Mouse (Mus musculus): ENCODE results near the gene Slc5a2.

DNA sequence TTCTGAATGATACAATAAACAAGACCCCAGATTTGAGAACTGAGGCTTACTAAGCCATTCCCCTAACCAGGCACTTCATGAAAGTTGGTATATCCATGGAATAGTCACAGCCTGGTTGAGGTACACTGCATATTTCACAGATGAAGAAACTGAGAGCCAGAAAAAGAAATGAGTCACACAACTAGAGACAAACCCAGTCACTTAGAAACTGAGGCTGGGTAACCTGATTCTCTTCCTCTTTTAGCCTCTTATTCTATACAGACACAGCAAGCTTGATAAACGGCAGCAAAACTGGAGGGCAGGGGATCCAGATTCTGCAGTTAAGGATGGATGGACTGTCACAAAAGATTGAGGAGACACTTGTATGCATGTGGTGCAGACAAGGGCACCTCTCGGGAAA, 30.7 kb upstream of the Slc5a2 start:
- TF ChIP-seq CTCF (IDR thresholded peaks at IDR 0.05; ENCODE audit: low read depth): no peak
- TF ChIP-seq EP300 (IDR thresholded peaks at IDR 0.05; ENCODE audit: low read depth): no peak
